In genomic region chr7:19911292-19911658, GRCm38 (mm10) we compare ENCODE assay signal across 18 mouse cellular contexts. TPM values are rescaled to one million over a fixed set of nuclear protein-coding genes. Genes with fewer than 3 reads are reported as not detected.
DNase-seq lines count a peak whose midpoint lies in the region; ATAC-seq and TF ChIP-seq lines count a peak whose summit lies in the region.
"Had no signal": no experiment of that assay in that cellular context is flagged by ENCODE, and none has a peak within 500 bp of the region (broad histone marks: within the 10 kb centered on the region; RNA-seq: fewer than 3 reads in every experiment).

No protein-coding gene starts in this region.

- no peak for TF ChIP-seq CTCF in intestine, postnatal 0 days (IDR thresholded peaks at IDR 0.05; ENCODE audit: low read depth)
- TF ChIP-seq CTCF in thymus, adult 2 months (IDR thresholded peaks at IDR 0.05; ENCODE audit: borderline replicate concordance, control insufficient read depth, extremely low read depth, insufficient read depth, low read length, poor library complexity): no peak

- WGBS in heart, embryonic 11.5 days (ENCODE audit: insufficient replicate concordance): 77% methylated on average over 6 of the region's 6 CpGs
- WGBS in intestine, embryonic 15.5 days: 89% methylated on average over 6 of the region's 6 CpGs
- 77% methylated on average over 6 of the region's 6 CpGs for WGBS in intestine, postnatal 0 days
- WGBS in thymus, adult 2 months: 77% methylated on average over 6 of the region's 6 CpGs

- H3K9ac ChIP-seq in heart, embryonic 11.5 days (ENCODE audit: low read depth, low read length): no peak overlapping the region
- H3K9ac ChIP-seq in intestine, embryonic 15.5 days: no peak overlapping the region
- no peak overlapping the region for H3K9ac ChIP-seq in intestine, postnatal 0 days (ENCODE audit: low read depth, low read length)
- H3K9ac ChIP-seq: forebrain, embryonic 12.5 days; heart, embryonic 15.5 days; liver, embryonic 13.5 days; neural tube, embryonic 13.5 days; stomach, embryonic 15.5 days had no signal

- no peaks in the 10 kb centered on the region for H3K27me3 ChIP-seq in heart, embryonic 11.5 days (ENCODE audit: control insufficient read depth, insufficient read depth, low read length)
- H3K27me3 ChIP-seq in intestine, embryonic 15.5 days (replicated peaks): no peaks in the 10 kb centered on the region
- no peaks in the 10 kb centered on the region for H3K27me3 ChIP-seq in intestine, postnatal 0 days (replicated peaks; ENCODE audit: control insufficient read depth, insufficient read depth, low read length)
- no peaks in the 10 kb centered on the region for H3K27me3 ChIP-seq in thymus, adult 2 months (ENCODE audit: control insufficient read depth, insufficient read depth, low read length)
- H3K27me3 ChIP-seq: forebrain, embryonic 12.5 days; heart, embryonic 15.5 days; liver, embryonic 13.5 days; neural tube, embryonic 13.5 days; stomach, embryonic 15.5 days had no signal

- no peaks in the 10 kb centered on the region for H3K4me1 ChIP-seq in heart, embryonic 11.5 days (ENCODE audit: control insufficient read depth, insufficient read depth, low read length)
- no peaks in the 10 kb centered on the region for H3K4me1 ChIP-seq in intestine, embryonic 15.5 days (replicated peaks)
- no peaks in the 10 kb centered on the region for H3K4me1 ChIP-seq in intestine, postnatal 0 days (replicated peaks; ENCODE audit: control insufficient read depth, insufficient read depth, low read length)
- H3K4me1 ChIP-seq in thymus, adult 2 months (replicated peaks; ENCODE audit: control insufficient read depth, insufficient read depth, low read length): peaks cover 24% of the 10 kb centered on the region
- H3K4me1 ChIP-seq: forebrain, embryonic 12.5 days; heart, embryonic 15.5 days; liver, embryonic 13.5 days; neural tube, embryonic 13.5 days; stomach, embryonic 15.5 days had no signal

- no peaks in the 10 kb centered on the region for H3K9me3 ChIP-seq in heart, embryonic 11.5 days (replicated peaks; ENCODE audit: control insufficient read depth, low read length)
- H3K9me3 ChIP-seq in intestine, embryonic 15.5 days: no peaks in the 10 kb centered on the region
- no peaks in the 10 kb centered on the region for H3K9me3 ChIP-seq in intestine, postnatal 0 days (ENCODE audit: control insufficient read depth)
- H3K9me3 ChIP-seq: forebrain, embryonic 12.5 days; heart, embryonic 15.5 days; liver, embryonic 13.5 days; stomach, embryonic 15.5 days had no signal

- peaks cover 36% of the 10 kb centered on the region for H3K36me3 ChIP-seq in heart, embryonic 11.5 days (ENCODE audit: control insufficient read depth, insufficient read depth, low read length)
- peaks cover 23% of the 10 kb centered on the region for H3K36me3 ChIP-seq in intestine, embryonic 15.5 days
- peaks cover 64% of the 10 kb centered on the region for H3K36me3 ChIP-seq in intestine, postnatal 0 days (ENCODE audit: control insufficient read depth, insufficient read depth)
- H3K36me3 ChIP-seq in thymus, adult 2 months (ENCODE audit: control insufficient read depth, insufficient read depth, low read length): peaks cover 61% of the 10 kb centered on the region

- no peak for ATAC-seq in heart, embryonic 11.5 days (replicated peaks; ENCODE audit: insufficient number of reproducible peaks, low FRiP score, low TSS enrichment)
- peak; percentile 15; the same call in 1 of the 2 replicates for ATAC-seq in intestine, embryonic 15.5 days
- no peak for ATAC-seq in intestine, postnatal 0 days

- no peak overlapping the region for H3K4me3 ChIP-seq in heart, embryonic 11.5 days (ENCODE audit: low read depth, low read length)
- no peak overlapping the region for H3K4me3 ChIP-seq in intestine, embryonic 15.5 days (replicated peaks)
- no peak overlapping the region for H3K4me3 ChIP-seq in intestine, postnatal 0 days (ENCODE audit: low read depth, low read length)
- H3K4me3 ChIP-seq in thymus, adult 2 months (ENCODE audit: control insufficient read depth, insufficient read depth, low read length): no peak overlapping the region
- H3K4me3 ChIP-seq: forebrain, embryonic 12.5 days; heart, adult 2 months; heart, embryonic 15.5 days; liver, embryonic 13.5 days; neural tube, embryonic 13.5 days; stomach, embryonic 15.5 days had no signal

- H3K4me2 ChIP-seq in heart, embryonic 11.5 days: no peak overlapping the region
- no peak overlapping the region for H3K4me2 ChIP-seq in intestine, embryonic 15.5 days (replicated peaks)
- H3K4me2 ChIP-seq in intestine, postnatal 0 days (replicated peaks; ENCODE audit: low read depth): no peak overlapping the region
- H3K4me2 ChIP-seq: forebrain, embryonic 12.5 days; heart, embryonic 15.5 days; liver, embryonic 13.5 days; neural tube, embryonic 13.5 days; stomach, embryonic 15.5 days had no signal

- peak; percentile 88 for DNase-seq in heart, adult 11 months
- no peak for DNase-seq in thymus, adult 2 months
- DNase-seq in thymus, postnatal 0 days (ENCODE audit: low spot score): no peak
- DNase-seq in kidney, postnatal 36 days: no peak
- no peak for DNase-seq in heart, adult 9 months (ENCODE audit: low spot score in 2 of 2)

- no peak for TF ChIP-seq POLR2A in thymus, adult 2 months (IDR thresholded peaks at IDR 0.05; ENCODE audit: control insufficient read depth, extremely low read depth, insufficient read depth, low read length, poor library complexity)

- H3K27ac ChIP-seq in heart, embryonic 11.5 days (ENCODE audit: low read depth, low read length): no peak overlapping the region
- H3K27ac ChIP-seq in intestine, embryonic 15.5 days: no peak overlapping the region
- no peak overlapping the region for H3K27ac ChIP-seq in intestine, postnatal 0 days (ENCODE audit: low read depth, low read length)
- peak overlapping the region; percentile 97 for H3K27ac ChIP-seq in thymus, adult 2 months (ENCODE audit: control insufficient read depth, insufficient read depth, low read length)
- H3K27ac ChIP-seq: forebrain, embryonic 12.5 days; heart, adult 2 months; heart, embryonic 15.5 days; liver, embryonic 13.5 days; macrophage; neural tube, embryonic 13.5 days; stomach, embryonic 15.5 days had no signal

RNA-seq across cellular contexts. Expression of gene Pvr, which starts 9.7 kb away (rescaled TPM):
- polyA plus RNA-seq in heart, embryonic 11.5 days (2014; fragmentation: Nextera tagmentation; extraction: Ambion mirVana): 12.0 and 13.0 TPM in 2 replicates
- 13.3 TPM in 2 replicates for polyA plus RNA-seq in intestine, embryonic 15.5 days (2015; fragmentation: Nextera tagmentation; extraction: Ambion mirVana)
- polyA plus RNA-seq in intestine, postnatal 0 days (2015; fragmentation: Nextera tagmentation; extraction: Ambion mirVana): 8.9 and 10.7 TPM in 2 replicates
- polyA plus RNA-seq in thymus, adult 2 months (2012; rRNA removed): 74.9 and 82.4 TPM in 2 replicates
- 33.7 and 52.4 TPM in 2 replicates for polyA plus RNA-seq in thymus, postnatal 0 days (2015; fragmentation: Nextera tagmentation; extraction: Ambion mirVana)

RNA-seq across cellular contexts. Expression of gene Ceacam19, which starts 23.5 kb away (rescaled TPM):
- not detected in 2 replicates for polyA plus RNA-seq in heart, embryonic 11.5 days (2014; fragmentation: Nextera tagmentation; extraction: Ambion mirVana)
- polyA plus RNA-seq in intestine, embryonic 15.5 days (2015; fragmentation: Nextera tagmentation; extraction: Ambion mirVana): not detected in 2 replicates
- not detected in 2 replicates for polyA plus RNA-seq in intestine, postnatal 0 days (2015; fragmentation: Nextera tagmentation; extraction: Ambion mirVana)
- polyA plus RNA-seq in thymus, adult 2 months (2012; rRNA removed): 0.30 and 0.36 TPM in 2 replicates
- polyA plus RNA-seq in thymus, postnatal 0 days (2015; fragmentation: Nextera tagmentation; extraction: Ambion mirVana): 0.10 and 0.14 TPM in 2 replicates
- polyA plus RNA-seq: embryonic facial prominence, embryonic 11.5 days; forebrain, embryonic 12.5 days; heart, adult 2 months; heart, embryonic 15.5 days; kidney, embryonic 16.5 days; liver, embryonic 13.5 days; neural tube, embryonic 13.5 days had no signal

RNA-seq across cellular contexts. Expression of gene Igsf23, which starts 39.3 kb away (rescaled TPM):
- polyA plus RNA-seq in heart, embryonic 11.5 days (2014; fragmentation: Nextera tagmentation; extraction: Ambion mirVana): 0.84 and 2.0 TPM in 2 replicates
- 7.5 and 8.0 TPM in 2 replicates for polyA plus RNA-seq in intestine, embryonic 15.5 days (2015; fragmentation: Nextera tagmentation; extraction: Ambion mirVana)
- polyA plus RNA-seq in intestine, postnatal 0 days (2015; fragmentation: Nextera tagmentation; extraction: Ambion mirVana): 171 and 189 TPM in 2 replicates
- 17.3 and 22.4 TPM in 2 replicates for polyA plus RNA-seq in thymus, adult 2 months (2012; rRNA removed)
- polyA plus RNA-seq in thymus, postnatal 0 days (2015; fragmentation: Nextera tagmentation; extraction: Ambion mirVana): 14.8 and 15.5 TPM in 2 replicates
- polyA plus RNA-seq: embryonic facial prominence, embryonic 11.5 days; forebrain, embryonic 12.5 days; macrophage; neural tube, embryonic 13.5 days had no signal

RNA-seq across cellular contexts. Expression of gene Ceacam16, which starts 50.2 kb away (rescaled TPM):
- not detected in 2 replicates for polyA plus RNA-seq in heart, embryonic 11.5 days (2014; fragmentation: Nextera tagmentation; extraction: Ambion mirVana)
- not detected in 2 replicates for polyA plus RNA-seq in intestine, embryonic 15.5 days (2015; fragmentation: Nextera tagmentation; extraction: Ambion mirVana)
- not detected in 2 replicates for polyA plus RNA-seq in intestine, postnatal 0 days (2015; fragmentation: Nextera tagmentation; extraction: Ambion mirVana)
- polyA plus RNA-seq in thymus, adult 2 months (2012; rRNA removed): 3.3 and 3.9 TPM in 2 replicates
- polyA plus RNA-seq in thymus, postnatal 0 days (2015; fragmentation: Nextera tagmentation; extraction: Ambion mirVana): 0.46 and 0.59 TPM in 2 replicates
- polyA plus RNA-seq: embryonic facial prominence, embryonic 11.5 days; forebrain, embryonic 12.5 days; heart, embryonic 15.5 days; liver, embryonic 13.5 days; stomach, embryonic 15.5 days had no signal

RNA-seq across cellular contexts. Expression of gene Ceacam20, which starts 53.9 kb away (rescaled TPM):
- polyA plus RNA-seq in heart, embryonic 11.5 days (2014; fragmentation: Nextera tagmentation; extraction: Ambion mirVana): not detected in 2 replicates
- polyA plus RNA-seq in intestine, embryonic 15.5 days (2015; fragmentation: Nextera tagmentation; extraction: Ambion mirVana): 1.5 and 1.7 TPM in 2 replicates
- 36.1 and 39.7 TPM in 2 replicates for polyA plus RNA-seq in intestine, postnatal 0 days (2015; fragmentation: Nextera tagmentation; extraction: Ambion mirVana)
- polyA plus RNA-seq in thymus, adult 2 months (2012; rRNA removed): 0.49 and 0.57 TPM in 2 replicates
- polyA plus RNA-seq in thymus, postnatal 0 days (2015; fragmentation: Nextera tagmentation; extraction: Ambion mirVana): 0.06 TPM in 1 of 2 replicates, not detected in the other
- polyA plus RNA-seq: embryonic facial prominence, embryonic 11.5 days; forebrain, embryonic 12.5 days; heart, adult 2 months; heart, embryonic 15.5 days; kidney, embryonic 16.5 days; limb, embryonic 14.5 days; liver, embryonic 13.5 days; macrophage; neural tube, embryonic 13.5 days had no signal
